In the genomic region with DNA sequence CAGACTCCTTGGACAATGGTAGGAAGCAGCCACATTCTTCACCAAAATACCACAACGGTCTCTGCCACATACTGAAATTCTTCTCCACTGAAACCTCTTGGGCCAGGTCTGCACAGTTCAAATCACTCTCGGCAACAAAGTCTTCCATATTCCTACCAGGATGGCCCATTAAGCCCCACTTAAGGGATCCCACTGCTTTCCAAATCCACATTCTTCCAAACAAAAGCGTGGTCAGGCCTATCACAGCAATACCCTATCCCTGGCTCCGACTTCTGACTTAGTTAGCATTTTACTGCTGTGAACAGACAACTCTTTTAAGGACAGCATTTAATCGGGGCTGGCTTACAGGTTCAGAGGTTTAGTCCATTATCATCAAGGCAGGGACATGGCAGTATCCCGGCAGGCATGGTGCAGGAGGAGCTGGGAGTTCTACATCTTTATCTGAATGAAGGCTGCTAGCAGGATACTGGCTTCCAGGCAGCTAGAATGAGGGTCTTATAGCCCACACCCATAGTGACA, we compare ENCODE assay signal across 8 mouse cellular contexts. TPM values are rescaled to one million over a fixed set of nuclear protein-coding genes. Genes with fewer than 3 reads are reported as not detected.
DNase-seq lines count a peak whose midpoint lies in the region; ATAC-seq and TF ChIP-seq lines count a peak whose summit lies in the region.

A gene (minus strand): TSS at position 469 of the 519 bp plus-strand sequence.

- H3ac ChIP-seq in C2C12 (ENCODE audit: control insufficient read depth, insufficient read length, low read depth) = no peak within 1 kb of the TSS

- H3K9me3 ChIP-seq in embryonic facial prominence, embryonic 12.5 days = no peaks in the 10 kb centered on the region
- H3K9me3 ChIP-seq in hindbrain, embryonic 10.5 days = no peaks in the 10 kb centered on the region

- H3K4me3 ChIP-seq in C2C12 (ENCODE audit: insufficient read depth, poor library complexity, severe bottlenecking) = no peak within 1 kb of the TSS
- no peak within 1 kb of the TSS for H3K4me3 ChIP-seq in embryonic facial prominence, embryonic 12.5 days
- no peak within 1 kb of the TSS for H3K4me3 ChIP-seq in hindbrain, embryonic 10.5 days

- no peak for DNase-seq in frontal cortex, adult 2 months (ENCODE audit: extremely low spot score in 1 of 2, low spot score in 1 of 2)
- DNase-seq in frontal cortex, postnatal 14 days (ENCODE audit: low spot score in 2 of 2) = no peak
- no peak for DNase-seq in hindbrain, embryonic 10.5 days (ENCODE audit: low spot score)
- no peak for DNase-seq in cerebellum, adult 11-12 months
- DNase-seq in testis, postnatal 10 days (ENCODE audit: low spot score) = no peak

- WGBS in embryonic facial prominence, embryonic 12.5 days = 78% methylated on average over 6 of the region's 6 CpGs
- WGBS in hindbrain, embryonic 10.5 days = 86% methylated on average over 6 of the region's 6 CpGs

- no peak for ATAC-seq in embryonic facial prominence, embryonic 12.5 days (ENCODE audit: insufficient number of reproducible peaks, insufficient read depth, low FRiP score, low TSS enrichment)
- no peak for ATAC-seq in megakaryocyte-erythroid progenitor cell, adult 5-6 weeks (replicated peaks; ENCODE audit: low FRiP score, low TSS enrichment, poor library complexity, severe bottlenecking)

- H3K4me2 ChIP-seq in embryonic facial prominence, embryonic 12.5 days (replicated peaks) = no peak within 1 kb of the TSS

- H3K79me3 ChIP-seq in C2C12 (ENCODE audit: low read depth) = no peaks in the 10 kb centered on the region

- no peak for TF ChIP-seq CTCF in C2C12 (IDR thresholded peaks at IDR 0.05; ENCODE audit: control insufficient read depth, insufficient read depth, insufficient read length)

- no peaks in the 10 kb centered on the region for H3K79me2 ChIP-seq in C2C12 (ENCODE audit: control insufficient read depth, insufficient read depth)

- H3K27me3 ChIP-seq in C2C12 (ENCODE audit: control insufficient read depth, insufficient read depth, insufficient read length) = no peaks in the 10 kb centered on the region
- no peaks in the 10 kb centered on the region for H3K27me3 ChIP-seq in embryonic facial prominence, embryonic 12.5 days
- no peaks in the 10 kb centered on the region for H3K27me3 ChIP-seq in hindbrain, embryonic 10.5 days (ENCODE audit: insufficient read depth, poor library complexity, severe bottlenecking)

- H3K9ac ChIP-seq in embryonic facial prominence, embryonic 12.5 days = no peak within 1 kb of the TSS

- no peaks in the 10 kb centered on the region for H3K36me3 ChIP-seq in C2C12 (ENCODE audit: control insufficient read depth, insufficient read depth)
- H3K36me3 ChIP-seq in embryonic facial prominence, embryonic 12.5 days = no peaks in the 10 kb centered on the region
- H3K36me3 ChIP-seq in hindbrain, embryonic 10.5 days = no peaks in the 10 kb centered on the region

- no peaks in the 10 kb centered on the region for H3K4me1 ChIP-seq in embryonic facial prominence, embryonic 12.5 days
- H3K4me1 ChIP-seq in hindbrain, embryonic 10.5 days (replicated peaks) = no peaks in the 10 kb centered on the region

- no peak within 1 kb of the TSS for H3K27ac ChIP-seq in embryonic facial prominence, embryonic 12.5 days
- H3K27ac ChIP-seq in hindbrain, embryonic 10.5 days = no peak within 1 kb of the TSS

TF ChIP-seq in C2C12, 6 proteins besides CTCF, POLR2A, EP300 and RAD21:
- TF ChIP-seq FOSL1 (IDR thresholded peaks at IDR 0.05; ENCODE audit: insufficient read depth, low read length, poor library complexity, severe bottlenecking) (no peak), USF1 (IDR thresholded peaks at IDR 0.05; ENCODE audit: low read depth) (no peak), MYOG (IDR thresholded peaks at IDR 0.05; ENCODE audit: control insufficient read depth, extremely low read depth, insufficient read length) (no peak), MAX (IDR thresholded peaks at IDR 0.05) (no peak), CEBPB (IDR thresholded peaks at IDR 0.05; ENCODE audit: low read depth) (no peak), MYOD1 (IDR thresholded peaks at IDR 0.05; ENCODE audit: control insufficient read depth, insufficient read length, low read depth) (no peak)

RNA-seq across cellular contexts. Expression of the gene that starts here (rescaled TPM):
- polyA plus RNA-seq in frontal cortex, adult 2 months (2012; rRNA removed) = 34.9 and 44.2 TPM in 2 replicates
- 20.4 TPM for polyA plus RNA-seq in C2C12 (2012; fragmentation: generic; extraction: Trizol)
- 33.2 and 36.4 TPM in 2 replicates for polyA plus RNA-seq in embryonic facial prominence, embryonic 12.5 days (2016; fragmentation: Nextera tagmentation; extraction: Ambion mirVana)
- 25.1 and 31.5 TPM in 2 replicates for polyA plus RNA-seq in hindbrain, embryonic 10.5 days (2016; fragmentation: Nextera tagmentation; extraction: Ambion mirVana)
- 27.8 and 34.7 TPM in 2 replicates for total RNA-seq in megakaryocyte-erythroid progenitor cell, adult 5-6 weeks (2014; fragmentation: Nextera tagmentation)
- total RNA-seq in megakaryocyte-erythroid progenitor cell, adult 5-6 weeks (2017) = 59.7 and 76.6 TPM in 2 replicates
